Mouse (Mus musculus) lung, adult 2 months (tissue): ENCODE results near the gene Hint1.

ENCODE experiments used
- CTCF ChIP-seq: fragments of 200-500 bp; IDR thresholded peaks from 2 replicates; pipeline ENCODE4 v1.5.1; 2011; ENCODE audit warnings: mild to moderate bottlenecking, low read length, control low read depth; ENCODE audit not compliant: insufficient read depth
- POLR2A ChIP-seq: fragments of 200-500 bp; IDR thresholded peaks from 2 replicates; pipeline ENCODE4 v1.6.1; 2011; ENCODE audit warnings: low read depth, mild to moderate bottlenecking, control low read depth, low read length, borderline replicate concordance; ENCODE audit errors: extremely low read depth

DNA sequence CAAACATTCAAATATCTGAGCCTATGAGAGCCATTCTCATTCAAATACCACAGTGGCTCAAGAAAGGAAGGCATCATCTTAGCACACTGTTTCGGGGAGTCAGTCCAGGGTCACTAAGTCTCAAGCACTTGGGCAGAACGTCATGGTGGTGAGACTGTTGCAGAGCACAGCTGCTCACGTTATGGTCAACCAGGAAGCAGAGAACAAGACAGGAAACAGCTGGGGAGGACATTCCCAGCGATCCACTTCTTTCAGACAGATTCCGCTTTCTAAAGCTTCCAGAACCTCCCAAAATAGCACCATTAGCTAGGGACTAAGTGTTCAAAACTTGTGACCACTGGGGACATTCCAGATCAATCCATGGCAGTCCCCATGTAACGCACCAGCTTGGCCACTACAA lies 21.7 kb downstream of the Hint1 start:
- TF ChIP-seq CTCF (no peak), POLR2A (no peak)
